Mouse (Mus musculus): Measurements from ENCODE around the gene Iqschfp. TPM values are rescaled to one million over a fixed set of nuclear protein-coding genes. Genes with fewer than 3 reads are reported as not detected.

The Iqschfp gene
- total RNA-seq, 1 experiment from 2014 or later = not detected

DNA sequence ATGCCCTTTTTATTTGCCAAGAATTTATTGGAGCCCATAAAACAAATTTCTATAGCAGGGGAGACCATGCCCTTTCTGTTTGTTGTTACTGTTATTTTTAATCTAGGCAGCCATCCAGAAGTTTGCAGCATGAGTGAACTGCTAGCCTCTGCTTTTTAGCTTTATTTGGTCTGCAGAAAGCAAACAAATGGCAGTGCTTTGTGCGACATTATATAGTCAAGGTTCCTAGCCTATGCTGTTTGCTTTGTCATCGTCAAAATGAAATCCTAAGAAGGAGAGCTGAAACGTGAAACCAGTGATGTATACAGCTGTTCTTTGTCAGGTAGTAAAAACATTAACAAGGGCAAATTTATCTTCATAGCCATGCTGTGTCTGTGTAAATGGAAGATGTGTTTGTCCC is 459.4 kb downstream of the Iqschfp start:
- DNase-seq = no peak

DNA sequence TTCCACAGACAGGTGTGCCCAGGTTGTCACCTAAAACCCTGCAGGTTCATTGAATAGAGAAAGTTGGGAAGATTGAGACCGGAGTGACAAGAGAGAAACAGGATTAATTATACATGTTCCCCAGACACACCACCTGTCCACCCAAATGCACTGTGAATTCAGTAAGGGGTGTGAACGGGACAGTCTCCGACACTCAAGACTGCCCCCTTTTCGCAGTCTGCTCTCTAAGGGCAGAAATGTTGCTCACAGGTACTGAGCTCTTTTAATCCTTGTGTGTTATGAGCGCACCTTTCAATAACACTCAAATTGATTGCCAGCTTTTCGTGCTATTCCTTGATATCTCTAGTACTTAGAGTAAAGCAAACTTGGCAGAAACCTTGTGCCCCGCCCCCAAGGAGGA is 460.9 kb downstream of the Iqschfp start:
- DNase-seq = no peak

DNA sequence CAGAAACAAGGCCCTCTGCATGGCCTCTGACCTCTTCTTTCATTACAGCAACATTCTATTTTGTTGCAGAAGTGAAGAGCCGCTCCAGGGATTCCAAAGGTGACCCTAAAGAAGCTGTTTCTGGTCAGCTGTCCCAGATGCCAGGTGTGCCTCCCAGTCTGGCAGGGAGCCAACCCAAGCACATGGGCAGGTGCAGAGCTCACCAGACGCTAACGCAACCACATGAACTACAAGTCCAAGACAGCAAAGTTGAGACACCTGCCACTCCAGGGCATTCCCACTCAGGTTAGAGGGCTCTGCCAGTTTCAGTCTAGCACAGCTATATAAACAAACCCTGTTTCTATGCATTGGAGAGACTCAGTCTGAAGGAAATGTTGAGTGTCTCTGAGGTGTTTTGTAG is 461.5 kb downstream of the Iqschfp start:
- no peak for DNase-seq

DNA sequence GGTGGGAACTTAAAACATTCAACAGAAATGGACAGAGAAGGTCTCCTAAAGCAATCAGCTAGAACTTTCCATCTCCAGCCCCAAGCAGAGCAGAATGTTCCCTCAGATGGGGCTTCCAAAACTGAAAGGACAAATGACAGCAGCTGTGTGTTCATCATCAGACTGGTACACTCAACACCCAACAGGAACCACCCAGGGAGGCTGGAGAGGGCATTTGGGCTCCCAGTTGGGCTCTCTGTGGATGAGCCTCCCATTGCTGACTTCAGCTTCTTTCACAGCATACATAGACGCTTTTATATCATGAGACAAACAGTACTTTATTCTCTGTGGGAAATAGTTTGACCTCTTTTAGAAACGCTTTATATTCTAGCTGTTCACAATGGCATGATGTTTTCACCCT is 464.5 kb downstream of the Iqschfp start:
- no peak for DNase-seq

DNA sequence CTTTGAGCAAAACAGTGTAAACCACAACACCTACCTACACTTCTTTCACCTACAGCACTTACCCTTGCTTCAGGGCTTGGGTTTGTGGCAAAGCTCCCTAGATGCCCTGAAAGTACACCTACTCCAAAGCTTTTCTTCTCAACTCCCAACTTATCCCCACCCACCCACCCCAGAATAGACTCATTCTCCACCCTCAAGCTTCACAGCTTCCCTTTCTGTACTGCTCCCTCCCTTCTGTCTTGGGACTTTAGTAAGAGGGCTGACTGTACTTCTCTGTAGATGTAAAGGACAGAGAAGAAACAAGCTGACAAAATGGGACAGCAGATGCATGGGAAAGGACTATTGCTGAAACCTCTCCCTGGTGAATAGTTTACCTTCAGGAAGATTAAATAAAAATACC is 476.0 kb downstream of the Iqschfp start:
- no peak for DNase-seq

DNA sequence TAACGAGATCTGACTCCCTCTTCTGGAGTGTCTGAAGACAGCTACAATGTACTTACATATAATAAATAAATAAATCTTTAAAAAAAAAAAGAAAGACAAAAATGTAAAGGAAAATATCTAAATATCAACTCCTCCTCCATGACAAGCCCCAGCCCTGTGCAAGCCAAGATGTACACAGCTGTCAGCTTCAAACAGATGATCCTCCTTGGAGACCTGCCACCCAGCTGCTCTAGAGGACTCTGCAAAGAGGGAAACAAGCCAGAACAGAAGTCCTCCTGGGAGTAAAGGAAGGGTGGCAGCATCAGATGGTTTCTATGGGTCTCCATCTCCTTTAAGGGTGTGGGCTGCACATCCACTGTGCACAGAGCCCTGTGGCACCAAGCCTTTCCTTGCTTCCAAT is 480.9 kb downstream of the Iqschfp start:
- no peak for DNase-seq

DNA sequence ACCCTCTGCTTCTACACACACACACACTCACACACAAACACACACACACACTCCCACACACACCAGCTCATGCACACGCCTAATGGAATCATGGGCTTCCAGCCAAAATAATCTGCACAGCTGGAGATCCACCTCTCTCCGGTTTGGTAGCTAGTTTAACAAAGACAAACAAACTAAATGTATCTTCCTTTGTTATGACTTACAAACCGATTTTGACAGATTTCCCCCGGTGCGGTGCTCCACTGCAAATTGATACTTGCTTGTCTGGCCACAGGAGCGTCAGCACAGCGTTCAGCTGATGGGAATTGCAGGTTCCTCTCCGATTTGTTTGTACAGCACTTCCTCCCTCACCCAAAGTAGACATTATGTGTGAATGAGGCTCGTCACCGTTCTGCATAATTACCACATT is 483.1 kb downstream of the Iqschfp start:
- no peak for DNase-seq

DNA sequence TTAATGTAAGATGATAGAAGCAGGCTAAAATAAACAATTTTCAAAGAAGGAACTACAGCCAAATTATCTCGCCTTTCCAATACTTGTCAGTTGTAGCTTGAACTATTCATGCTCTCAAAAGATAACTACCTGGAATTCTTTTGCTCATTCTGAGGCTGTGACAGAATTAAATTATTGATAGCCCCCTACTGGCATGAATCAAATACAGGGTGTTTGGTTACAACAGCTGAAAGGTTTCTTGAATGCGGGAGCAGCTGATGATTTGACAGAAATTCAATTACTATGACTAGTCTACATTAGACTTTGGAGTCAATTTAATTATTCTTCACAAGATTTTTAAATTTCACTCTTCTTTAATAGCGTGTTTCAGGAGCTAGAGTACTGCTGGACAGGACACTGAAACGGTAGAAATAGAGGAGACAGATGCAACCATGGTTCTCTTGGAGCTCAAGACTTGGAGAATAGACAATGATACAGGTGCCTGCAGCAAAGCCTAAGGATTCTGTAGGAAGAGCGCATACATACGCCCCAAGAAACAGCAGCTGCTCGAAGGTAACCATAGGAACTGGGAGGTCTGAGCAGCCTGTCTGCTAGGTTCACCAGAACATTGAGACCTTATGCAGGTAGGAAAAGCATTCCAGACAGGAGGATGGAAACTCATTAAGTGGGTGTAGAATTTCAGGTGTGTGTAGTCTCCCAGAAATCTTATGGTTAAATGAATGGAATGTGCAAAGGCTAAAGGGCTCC is 485.6 kb downstream of the Iqschfp start:
- DNase-seq = no peak

DNA sequence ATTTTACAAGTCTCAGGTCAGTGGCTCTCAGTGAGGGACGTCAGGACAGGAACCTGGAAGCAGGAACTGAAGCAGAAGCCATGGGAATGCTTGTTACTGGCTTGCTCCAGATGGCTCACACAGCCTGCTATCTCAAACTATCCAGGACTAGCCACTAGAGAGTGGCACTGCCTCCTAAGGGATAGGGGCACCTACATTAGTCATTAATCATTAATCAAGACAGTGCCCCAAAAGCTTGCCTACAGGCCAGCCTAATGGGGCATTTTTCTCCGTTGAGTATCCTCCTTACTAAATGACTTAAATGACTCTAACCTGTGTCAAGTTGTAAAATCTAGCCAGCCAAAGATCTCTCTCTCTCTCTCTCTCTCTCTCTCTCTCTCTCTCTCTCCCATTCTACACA is 486.8 kb downstream of the Iqschfp start:
- no peak for DNase-seq

DNA sequence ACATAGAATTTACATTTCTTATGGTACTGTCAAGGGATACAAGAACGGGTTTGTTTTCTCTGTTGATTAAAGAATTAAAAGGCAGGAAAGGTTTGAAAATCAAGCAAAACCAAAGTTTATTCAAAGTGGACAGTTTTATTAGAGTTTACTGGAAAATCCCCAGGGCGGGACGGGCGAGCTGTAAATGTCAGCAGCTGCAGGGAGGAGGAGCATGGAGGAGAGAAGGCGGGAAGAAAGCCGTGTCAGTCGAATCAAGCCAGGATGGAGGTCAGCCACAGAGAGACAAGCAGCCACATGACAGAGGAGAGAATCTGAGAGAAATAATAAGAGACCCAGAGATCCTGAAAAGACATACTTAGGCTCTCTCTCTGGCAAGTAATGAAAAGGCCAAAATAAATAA is 487.2 kb downstream of the Iqschfp start:
- peak; percentile 4 for DNase-seq

DNA sequence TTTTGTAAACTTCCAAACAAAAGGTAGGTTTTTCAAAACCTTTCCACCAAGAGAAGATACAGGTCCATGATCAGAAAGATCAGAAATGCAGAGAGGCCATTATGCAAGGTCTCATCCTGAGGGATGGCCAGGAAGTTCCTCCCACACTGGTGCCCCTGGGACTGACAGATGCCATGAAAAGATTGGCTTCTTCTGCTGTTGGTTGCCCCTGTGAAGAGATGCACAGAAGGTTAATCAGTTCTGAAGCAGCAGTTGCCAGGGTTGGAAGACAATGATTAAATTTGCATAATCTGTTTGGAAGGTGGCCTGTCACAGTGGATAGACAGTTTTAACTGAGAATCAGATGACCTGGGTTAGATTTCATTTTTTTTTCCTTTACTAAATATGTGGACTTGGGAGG is 491.6 kb downstream of the Iqschfp start:
- DNase-seq = no peak

DNA sequence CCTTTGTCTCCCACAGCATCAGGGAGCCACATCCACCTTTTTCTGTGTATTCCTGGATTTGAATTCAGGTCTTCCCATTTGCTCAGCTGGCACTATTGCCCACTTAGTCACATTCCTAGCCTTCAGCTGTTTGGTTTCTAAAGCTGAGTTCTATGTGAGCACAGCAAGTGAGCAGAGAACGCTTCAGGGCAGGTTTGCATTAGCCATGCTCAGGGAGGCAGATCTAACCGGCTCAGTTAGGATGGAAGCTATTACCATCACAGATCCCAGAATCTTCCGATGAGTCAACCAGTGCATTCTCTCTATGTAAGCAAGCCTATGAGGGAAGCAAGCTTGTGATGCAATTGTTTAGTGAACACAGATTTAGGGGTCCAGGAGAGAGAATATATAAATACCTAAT is 493.5 kb downstream of the Iqschfp start:
- no peak for DNase-seq

DNA sequence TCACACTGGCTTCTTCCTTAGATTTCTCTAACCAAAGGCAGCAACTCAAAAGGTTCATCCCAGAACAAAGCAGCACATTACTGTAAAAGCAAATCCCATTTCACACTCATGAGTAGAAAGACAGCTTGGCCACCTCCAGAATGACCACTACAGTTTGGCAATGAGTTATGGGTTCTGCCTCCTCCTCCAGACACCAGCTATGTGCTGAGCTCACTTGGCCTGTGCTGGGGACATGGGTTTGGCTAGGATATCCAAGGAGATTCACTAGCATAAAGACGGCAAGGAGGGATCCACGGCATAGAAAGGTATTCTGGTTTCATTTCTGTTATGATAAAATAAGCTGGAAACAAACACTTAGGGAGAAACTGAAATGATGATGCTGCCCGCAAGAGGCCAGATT is 496.0 kb downstream of the Iqschfp start:
- no peak for DNase-seq

DNA sequence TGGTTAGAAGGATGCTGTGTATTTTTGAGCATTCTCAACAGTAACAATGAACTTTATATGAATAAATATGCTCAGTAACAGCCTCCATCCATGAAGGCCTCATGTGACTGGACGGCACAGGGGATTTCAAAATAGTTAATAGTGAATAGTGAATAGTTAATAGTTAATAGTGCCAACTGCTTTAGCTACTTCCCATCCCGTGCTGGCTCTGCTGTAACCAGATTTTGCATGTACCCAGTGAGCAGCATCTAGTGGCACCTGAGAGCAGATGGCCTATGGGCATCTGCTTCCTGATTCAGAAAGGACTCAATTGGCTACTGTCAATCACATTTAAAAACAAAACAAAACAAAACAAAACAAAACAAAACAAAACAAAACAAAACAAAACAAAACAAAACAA is 501.5 kb downstream of the Iqschfp start:
- DNase-seq = no peak

DNA sequence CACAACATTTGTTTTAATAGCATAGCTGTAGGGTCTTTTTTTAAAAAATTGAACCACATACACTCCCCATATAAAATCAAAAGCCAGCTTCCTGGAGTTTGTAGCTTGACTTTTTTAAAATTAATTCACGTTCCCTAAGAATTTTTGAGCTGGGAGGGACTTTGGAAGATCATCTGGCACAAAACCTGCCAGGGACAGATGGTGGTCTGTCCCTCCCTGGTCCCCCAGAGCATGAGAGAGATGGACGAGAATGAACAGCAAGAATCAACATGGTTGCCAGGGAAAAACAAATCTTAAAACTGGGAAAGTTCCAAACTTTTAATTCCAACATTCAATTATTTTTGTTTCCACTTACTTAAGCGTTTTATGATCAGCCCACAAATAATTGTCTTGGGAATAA is 506.7 kb downstream of the Iqschfp start:
- no peak for DNase-seq

DNA sequence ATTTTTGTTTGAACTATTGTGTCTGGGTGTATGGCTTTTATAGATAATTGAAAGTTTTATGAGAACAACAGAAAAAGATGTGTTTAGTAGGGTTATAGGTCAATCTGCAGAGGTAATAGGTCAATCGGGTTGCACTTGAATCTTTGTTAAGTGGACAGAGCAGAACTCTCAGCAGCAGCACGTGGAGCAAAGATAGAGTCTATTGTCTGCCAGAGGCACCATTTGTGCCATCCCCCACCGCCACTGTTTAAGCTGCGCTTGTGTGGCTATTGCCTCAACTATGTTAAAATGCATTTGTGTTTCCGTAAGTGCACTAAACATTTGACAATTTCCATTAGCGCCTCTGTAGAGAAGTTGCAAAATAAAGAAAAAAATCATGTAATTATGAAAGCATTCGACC is 508.1 kb downstream of the Iqschfp start:
- no peak for DNase-seq

DNA sequence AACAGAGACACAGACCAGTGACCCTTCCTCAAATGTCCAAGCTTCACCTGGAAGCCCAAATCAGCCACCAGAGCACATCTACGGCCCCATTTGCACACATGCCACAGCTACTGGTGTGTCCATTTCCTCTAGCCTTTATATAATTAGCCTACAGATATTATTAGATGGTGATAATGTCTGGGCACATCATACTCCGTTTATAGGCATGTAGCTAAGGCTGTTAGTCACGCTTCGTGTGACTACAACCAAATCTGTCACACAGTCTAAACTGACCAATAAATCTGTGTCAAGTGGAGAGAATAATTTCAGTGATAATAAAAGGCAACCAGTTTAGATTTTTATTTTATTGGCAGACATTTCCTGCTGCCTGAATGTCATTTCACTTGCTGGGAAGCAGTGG is 511.3 kb downstream of the Iqschfp start:
- DNase-seq = no peak

DNA sequence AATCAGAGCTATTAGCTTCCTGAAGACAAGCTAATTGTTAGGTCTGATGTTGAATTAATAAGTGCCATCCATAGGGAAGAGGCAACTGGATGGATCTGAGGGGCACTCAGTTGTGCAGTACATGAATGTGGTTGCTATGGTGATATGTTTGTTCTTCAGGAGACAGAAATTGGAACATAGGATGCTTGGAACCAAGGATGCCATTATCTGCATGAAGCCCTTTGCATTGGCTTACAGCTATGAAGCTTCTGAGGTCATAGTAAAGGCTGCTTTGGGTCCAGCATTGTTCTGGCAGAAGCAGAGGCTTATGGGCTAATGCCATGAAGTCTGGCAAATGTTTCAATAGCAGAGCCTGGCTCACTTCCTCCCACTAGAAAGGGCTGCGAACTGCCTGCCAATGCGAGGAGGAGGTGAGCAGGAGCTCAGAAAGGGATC is 511.8 kb downstream of the Iqschfp start:
- DNase-seq = no peak

DNA sequence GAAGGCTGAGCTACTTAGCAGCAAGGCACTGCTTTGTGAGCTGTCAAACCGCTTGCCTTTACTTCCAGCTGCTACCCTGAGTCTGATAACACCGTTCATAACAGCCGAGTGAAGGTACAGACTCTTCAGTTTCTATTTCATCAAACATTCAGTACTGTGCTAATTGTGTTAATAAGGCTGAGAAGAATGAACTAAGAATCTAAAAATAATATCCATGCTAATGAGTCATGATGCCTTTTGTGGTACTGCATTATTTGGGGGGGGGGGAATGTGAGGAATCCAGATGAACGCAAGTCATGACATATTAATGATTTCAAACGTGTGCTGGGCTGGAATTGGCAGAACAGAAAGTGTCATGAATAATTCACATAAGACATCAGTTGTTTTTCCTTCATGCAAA is 513.7 kb downstream of the Iqschfp start:
- no peak for DNase-seq

DNA sequence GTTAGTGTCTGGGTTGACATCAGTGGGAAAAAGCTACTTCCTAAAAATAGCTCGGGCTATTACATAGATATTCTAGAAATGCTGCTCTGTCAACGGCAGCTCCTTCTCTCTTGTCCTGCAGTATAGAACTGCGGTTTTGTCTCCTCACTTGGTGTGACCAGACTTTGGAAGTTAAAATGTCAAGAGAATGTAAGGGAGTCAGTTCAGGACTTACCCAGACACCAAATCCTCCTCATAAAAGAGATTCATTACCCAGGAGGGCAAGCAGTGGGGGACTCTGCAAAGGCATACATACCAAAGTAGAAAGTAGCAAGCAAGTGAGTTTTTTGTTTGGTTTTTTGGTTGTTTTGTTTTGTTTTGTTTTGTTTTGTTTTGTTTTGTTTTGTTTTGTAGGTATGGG is 520.2 kb downstream of the Iqschfp start:
- DNase-seq = no peak

DNA sequence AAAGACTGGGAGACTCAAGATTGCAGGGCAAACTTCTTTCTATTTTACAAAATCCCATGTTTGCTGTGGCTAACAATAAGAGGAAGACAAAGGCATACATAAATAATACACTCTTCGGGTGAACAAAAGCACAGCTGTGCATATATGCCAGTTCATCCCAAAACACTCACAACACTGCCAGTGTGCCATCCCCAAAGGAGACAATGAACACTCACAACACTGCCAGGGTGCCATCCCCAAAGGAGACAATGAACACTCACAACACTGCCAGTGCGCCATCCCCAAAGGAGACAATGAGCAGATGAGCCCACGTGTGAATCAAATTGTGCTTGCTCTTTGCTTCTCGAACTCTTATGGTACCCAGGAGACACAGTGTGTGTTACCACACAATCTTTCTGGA is 527.8 kb downstream of the Iqschfp start:
- DNase-seq = no peak

DNA sequence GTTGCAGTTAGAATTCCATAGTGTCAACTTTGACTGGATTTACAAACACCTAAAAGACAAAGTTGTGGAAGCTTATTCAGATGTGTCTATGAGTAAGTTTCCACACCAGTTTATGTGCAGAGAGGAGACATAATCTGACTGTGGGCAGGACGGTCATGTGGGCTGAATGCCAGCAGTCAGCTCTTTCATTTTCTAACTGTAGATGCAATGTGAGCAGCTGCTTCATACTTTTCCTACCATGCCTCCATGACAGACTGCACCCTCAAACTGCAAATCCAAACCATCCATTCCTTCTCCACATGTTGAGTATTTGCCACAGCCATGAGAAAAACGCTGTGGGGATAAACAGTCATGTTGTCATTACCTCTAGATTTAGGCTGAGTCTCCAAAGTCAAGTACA is 528.9 kb downstream of the Iqschfp start:
- DNase-seq = no peak

DNA sequence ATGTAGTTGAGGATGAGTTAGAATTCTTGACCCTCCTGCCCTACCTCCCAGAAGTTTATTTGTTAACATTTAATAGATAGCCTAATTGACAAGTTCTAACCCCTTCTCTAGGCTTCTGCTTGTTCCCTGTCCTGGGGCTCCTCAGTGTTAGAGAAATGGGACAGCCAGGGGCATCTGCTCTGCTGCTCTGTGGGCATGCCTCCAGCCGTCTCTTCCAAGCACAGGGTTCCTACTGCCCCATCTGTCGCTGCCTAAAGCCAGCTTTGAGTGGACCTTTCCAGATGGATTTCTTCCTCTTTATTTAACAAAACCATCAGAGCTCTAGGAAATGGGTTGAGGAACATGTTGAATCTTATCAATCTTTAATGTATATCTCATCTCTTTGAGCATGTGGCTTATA is 529.8 kb downstream of the Iqschfp start:
- no peak for DNase-seq

DNA sequence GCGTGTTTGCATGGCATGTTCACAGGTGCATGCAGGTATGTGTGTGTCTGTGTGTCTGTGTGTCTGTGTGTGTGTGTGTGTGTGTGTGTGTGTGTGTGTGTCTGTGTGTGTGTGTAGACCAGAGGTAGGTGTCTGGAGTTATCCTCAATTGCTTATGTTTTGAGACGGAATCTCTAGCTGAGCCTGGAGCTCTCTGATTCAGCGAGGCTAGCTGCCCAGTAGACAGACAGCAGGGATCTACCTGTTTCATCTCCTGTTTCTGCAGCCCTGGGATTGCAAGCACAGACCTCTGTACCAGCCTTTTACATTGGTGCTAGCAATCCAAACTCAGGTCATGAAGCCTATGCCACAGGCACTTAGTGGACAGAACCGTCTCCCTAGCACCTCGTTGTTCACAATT is 536.0 kb downstream of the Iqschfp start:
- DNase-seq = no peak

DNA sequence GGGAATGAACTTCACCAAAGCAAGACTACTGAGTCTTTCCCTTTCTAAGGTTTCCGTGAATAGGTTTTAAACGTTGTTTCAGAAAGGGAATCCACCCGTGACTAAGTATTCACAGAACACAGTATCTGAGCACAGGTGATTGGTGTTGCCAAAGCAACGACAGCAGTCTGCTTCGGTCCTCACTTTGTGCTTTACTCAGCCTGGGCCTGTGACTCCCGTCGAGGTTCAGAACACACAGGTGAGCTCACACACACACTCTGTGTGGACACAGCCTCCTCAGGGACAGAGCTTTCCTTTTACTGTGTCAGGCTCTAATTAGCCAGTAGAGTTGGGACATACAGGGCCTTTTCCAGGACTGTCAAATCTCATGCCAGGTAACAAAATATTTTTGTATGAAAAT is 542.4 kb downstream of the Iqschfp start:
- no peak for DNase-seq

Measured in adrenal gland, postnatal 25 days (tissue).